Mouse (Mus musculus) 3T3-L1 (cell line): ENCODE results near the gene Gsta3.
"Not testable (repeated sequence)": the region's sequence is repeated elsewhere in the genome, so short reads cannot be mapped to it uniquely, and the experiment has no call there.

Experiments used
- DNase-seq: peaks from one replicate; pipeline ENCODE4 v3.0.0-alpha.2; 2015; ENCODE audit warnings: low read depth, low spot score

The Gsta3 gene

GRCm38 (mm10) chr1:21239911-21240898, at the start of gene Gsta3:
TSS of gene Gsta3 (plus strand) at chr1:21240589.
- no peak for DNase-seq

GRCm38 (mm10) chr1:21206241-21206640, 34.1 kb upstream of the Gsta3 start:
- no peak for DNase-seq

GRCm38 (mm10) chr1:21213537-21213936, 26.9 kb upstream of the Gsta3 start:
- DNase-seq: not testable (repeated sequence)

- DNase-seq: not testable (repeated sequence)
These were observed 26.2 kb upstream of the Gsta3 start for GRCm38 (mm10) chr1:21213991-21214692.

- DNase-seq: peak; percentile 84
These were observed 21.9 kb upstream of the Gsta3 start, which contains the start of gene Tmem14a for GRCm38 (mm10) chr1:21218489-21218919. TSS of gene Tmem14a (plus strand) at chr1:21218575.

GRCm38 (mm10) chr1:21227756-21228395, 12.5 kb upstream of the Gsta3 start:
- no peak for DNase-seq

DNA sequence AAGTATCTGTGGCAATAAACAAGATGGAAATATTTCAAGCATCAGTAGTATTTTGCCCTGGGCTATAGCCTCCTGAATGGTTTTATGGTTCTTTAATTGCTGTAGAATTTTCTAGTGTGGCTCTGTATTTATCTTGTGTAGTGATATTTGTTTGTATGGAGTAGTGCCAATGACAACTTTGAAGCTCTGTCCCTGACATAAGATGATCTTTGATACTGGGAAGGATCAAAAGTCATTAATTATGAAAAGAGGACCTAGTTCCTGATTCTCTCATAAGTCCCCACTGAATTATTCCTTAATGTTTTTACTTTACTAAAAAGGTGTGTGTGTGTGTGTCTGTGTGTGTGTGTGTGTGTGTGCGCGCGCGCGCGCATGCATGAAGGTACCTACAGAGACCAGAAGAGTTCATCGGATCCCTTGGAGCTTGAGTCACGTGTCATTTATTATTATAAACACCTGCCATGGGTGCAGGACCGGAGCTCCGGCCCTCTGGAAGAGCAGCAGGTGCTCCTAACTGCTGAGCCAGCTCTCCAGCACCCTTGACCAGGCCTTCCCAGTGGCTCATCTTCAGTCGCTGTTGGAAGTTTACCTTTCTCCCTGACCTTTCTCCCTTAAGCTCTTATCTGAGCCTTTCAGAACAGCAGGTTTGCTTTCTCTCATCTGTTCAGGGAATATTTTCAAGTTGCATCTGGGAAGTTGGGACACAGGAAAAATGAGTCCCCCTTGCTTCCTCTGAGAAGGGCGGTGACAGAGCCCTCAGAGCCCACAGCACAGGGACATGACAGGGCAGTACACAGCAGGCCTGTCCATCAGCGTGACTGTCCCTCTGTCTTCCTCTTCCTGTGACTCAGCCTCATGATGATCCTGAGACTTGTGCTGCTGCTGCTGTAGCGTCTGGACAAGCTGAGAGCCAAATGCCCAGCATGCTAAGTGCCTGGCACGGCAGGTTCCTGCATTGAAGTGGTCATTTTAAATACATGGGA, 11.4 kb upstream of the Gsta3 start:
- not testable (repeated sequence) for DNase-seq

- DNase-seq: no peak
These were observed 10.0 kb upstream of the Gsta3 start for GRCm38 (mm10) chr1:21230376-21230775.

DNA sequence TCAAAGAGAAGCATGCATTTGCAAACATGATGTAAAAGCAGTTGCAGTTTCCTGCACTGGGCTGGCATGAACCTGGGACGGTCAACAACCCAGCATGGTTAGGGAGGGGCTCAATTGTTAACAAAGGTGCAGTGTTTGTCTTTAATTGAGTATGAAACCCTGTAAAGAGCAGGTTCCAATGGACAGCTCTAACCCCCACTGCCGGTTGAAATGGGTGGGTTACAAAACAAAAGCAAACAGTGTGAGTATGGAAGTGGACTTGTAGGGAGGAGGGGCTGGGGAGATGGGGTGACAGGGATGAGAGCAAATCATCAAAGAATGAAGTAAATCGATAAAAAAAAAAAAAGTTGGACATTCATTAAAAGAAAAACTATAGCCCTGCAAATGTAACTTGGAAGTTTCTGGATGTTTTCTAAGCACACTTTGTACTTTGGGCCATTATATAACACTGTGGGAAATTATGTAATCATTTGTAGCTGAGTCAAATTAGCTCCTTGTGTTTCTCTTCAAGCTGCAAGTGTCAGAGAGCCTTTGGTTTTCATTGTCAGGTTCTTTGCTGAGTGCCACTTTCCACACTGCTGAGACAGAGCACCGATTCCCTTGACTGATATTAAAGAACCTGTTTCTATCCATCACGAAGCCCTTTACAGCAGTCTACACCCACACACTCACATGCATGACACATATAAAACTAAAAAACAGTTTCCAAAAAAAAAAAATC, 8.5 kb upstream of the Gsta3 start:
- DNase-seq: no peak

- no peak for DNase-seq
These were observed 7.9 kb upstream of the Gsta3 start for GRCm38 (mm10) chr1:21232516-21232915.

DNA sequence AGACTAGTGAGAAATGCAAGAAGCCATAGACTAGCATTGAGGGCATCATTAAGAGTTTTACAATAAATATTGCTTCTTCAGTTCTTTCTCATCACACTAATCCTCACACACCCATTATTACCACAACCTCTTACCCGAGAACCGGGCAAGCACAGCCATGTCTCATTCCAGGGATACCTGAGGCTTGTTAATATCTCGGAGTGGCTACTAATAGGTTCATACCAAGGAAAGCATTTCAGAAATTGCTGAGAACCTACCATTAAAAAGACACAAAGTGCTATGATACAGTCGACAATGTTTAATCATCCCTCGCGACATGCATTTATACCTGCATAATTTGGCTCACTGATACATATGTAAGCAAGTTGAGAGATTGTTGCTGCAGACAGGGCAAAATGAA, 5.0 kb upstream of the Gsta3 start:
- DNase-seq: no peak

DNA sequence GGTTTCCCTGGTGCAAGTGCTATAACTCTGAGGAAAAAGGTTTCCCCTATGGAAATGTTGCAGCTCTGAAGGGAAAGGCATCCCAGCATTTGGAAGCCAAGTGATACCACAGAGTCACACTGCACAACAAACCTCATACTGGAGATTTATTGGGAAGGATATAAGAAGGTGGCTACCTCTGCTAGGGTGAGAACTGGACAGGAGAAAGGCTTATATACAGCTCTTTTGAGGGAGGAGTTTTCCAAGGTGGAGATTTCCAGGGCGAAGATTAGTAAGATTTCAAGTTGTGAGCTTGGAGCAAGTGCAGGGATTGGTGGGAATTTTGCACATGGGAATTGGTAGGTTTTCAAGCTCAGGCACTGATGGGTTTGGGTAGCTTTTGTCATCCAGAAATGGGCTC, 707 bp downstream of the Gsta3 start:
- DNase-seq: no peak

DNA sequence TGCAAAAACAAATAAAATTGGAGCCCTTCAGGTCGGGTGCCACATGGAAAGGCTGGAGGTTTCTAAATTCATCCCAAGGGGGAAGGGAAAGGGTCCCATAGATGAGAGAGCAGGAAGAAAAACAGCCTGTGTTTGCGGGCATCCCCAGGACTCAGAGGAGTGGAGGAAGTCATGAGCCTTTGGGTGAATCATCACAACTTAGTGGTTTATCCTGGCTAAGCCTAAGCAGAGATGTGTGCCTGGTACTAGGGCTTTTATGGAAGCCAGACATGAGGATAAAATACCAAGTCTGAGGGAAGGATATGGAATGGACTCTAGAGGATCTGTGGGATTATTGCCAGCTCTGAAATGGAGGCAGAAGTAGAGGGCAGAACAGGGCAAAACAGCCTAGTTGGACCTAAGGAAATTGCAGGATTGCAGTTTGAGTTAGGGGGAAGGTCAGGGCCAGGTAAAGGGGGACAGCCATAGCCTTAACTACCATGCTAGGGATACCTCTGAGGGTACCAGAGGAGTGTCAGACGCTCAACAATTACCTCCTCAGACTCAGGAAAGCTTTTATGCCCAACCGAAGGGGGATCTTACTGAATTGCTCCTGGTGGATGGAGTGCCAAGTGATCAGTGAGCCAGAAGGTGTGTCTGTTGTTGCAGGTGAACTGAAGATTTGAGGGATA, 4.0 kb downstream of the Gsta3 start:
- peak; percentile 46 for DNase-seq

- no peak for DNase-seq
These were observed 5.7 kb downstream of the Gsta3 start for GRCm38 (mm10) chr1:21246136-21246535.

GRCm38 (mm10) chr1:21247896-21248295, 7.5 kb downstream of the Gsta3 start:
- DNase-seq: no peak

DNA sequence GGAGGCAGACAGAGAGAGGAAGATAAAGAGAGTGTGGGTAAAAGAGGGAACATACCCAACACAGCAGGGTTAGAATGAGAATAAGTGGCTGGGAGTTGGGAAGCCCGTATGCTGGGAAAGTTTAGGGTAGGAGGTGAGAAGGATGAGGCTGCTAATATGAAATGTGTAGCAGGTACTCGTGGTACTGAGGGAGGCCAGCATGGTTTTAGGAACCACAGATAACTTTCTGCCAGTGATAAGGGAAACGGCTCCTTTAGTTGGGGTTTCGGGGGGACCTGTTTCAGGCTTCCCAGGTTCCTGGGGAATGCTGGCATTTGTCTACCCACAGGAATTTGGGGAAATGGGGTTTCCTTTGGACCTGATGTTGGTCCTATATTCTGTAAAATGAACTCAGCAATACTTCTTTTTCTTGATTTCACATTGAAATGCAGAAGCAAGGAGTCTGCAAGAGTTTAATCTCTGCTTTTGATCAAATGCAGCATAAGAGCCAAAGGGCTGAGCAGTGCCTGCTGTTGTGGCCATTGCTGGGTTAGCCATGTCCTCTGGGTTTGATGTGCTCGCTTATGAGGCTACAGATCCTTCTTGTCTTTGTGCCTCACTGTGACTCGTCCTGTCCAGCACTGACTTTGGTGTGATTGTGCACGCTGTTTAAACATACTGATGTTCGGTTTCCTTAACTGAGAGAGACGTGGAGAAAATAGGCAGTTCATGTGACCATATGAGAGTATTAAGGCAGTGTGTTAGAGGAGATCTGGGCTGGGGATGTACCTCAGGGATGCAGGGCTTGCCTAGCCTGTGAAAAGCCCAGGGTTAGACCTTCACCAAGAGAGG, 8.4 kb downstream of the Gsta3 start:
- no peak for DNase-seq

DNA sequence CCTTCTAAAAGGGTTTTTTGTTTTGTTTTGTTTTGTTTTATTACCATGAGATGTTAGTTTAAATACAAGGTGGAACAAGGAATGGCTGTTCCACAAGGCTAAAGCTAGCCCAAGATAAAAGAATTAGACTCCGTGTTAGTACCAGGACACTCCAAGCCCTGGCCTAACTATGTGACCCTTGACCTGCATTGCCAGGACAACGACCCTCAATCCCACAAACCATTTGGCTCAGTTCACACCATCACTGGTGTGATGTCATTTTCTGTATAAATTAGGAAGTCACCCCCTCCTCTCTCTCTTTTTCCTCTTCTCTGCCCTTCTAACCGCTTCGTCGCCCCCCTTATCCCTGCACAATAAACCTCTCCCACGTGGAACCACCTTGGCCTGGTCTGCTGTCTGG, 11.3 kb downstream of the Gsta3 start:
- no peak for DNase-seq

GRCm38 (mm10) chr1:21252566-21253302, 12.3 kb downstream of the Gsta3 start:
- DNase-seq: no peak
